Mouse (Mus musculus): ENCODE measurements around the gene Kcp. TPM values are rescaled to one million over a fixed set of nuclear protein-coding genes. Genes with fewer than 3 reads are reported as not detected.
A peak's percentile ranks its signal among the peaks of the same experiment; 100 is the strongest.

Gene Kcp
- polyA plus RNA-seq, 1 experiment from 2014 or later, result 16.9 TPM

DNA sequence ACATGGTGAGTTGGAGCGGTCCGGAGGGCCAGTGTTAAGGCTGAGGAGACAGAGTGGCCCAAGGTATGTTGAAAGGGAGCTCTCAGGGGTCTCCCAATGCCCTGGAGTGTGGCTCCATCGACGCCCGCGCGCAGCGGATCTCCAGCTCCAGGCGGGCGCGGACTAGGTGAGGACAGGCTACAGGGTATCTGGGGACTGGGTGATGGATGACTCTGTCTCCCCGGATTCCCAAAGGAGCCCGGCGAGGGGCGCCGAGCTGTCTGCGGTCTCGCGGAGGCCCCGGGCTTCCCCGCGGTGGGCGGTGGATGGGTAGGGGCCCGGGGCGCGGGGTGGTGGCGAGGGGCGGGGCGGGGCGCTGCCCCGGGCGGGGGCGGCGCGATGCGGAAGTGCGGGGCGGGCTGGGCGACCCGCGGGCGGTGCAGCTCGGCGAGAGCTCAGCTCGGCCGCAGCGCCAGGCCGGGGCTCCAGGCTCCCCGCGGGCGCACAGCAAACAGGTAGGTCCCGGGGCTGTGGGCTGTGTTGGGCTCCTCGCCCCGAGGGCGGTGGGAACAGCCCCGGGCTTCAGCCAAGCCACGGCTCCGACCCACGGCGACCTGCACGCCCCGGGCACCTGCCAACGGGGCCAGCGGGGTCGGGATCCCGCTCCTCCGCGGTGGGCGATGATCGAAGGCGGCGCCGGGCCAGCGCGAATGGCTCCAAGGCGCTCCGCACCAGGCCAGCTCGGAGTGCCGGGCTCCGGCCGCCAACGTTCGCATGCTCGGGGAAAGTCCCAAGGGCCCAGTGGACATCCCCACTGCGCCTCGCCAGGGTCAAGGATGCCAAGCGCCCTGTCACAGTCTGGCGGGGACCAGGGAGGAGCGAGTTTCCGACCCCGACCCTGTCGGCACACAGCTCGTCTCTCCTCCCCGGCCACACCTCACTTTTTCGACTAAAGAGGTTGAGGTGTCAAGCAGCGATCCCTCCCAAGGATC is 18.8 kb upstream of the Kcp start, which contains the start of gene Irf5:
TSS of gene Irf5 (plus strand) at position 345 of the 971 bp plus-strand sequence.
- Histone ChIP-seq H3K36me3 (ENCODE audit: control insufficient read depth, insufficient read depth, low read length) (no peaks in the 10 kb centered on the region), H3K9me3 (replicated peaks; ENCODE audit: control insufficient read depth, low read length) (peaks cover 4% of the 10 kb centered on the region; the same call in 1 of the 2 replicates), H3K4me2 (ENCODE audit: low read depth, low read length) (peak within 1 kb of the TSS; percentile 99), H3K4me3 (replicated peaks; ENCODE audit: low read length) (peak within 1 kb of the TSS; percentile 66), H3K27ac (ENCODE audit: low read length) (no peak within 1 kb of the TSS; the same call in 1 of the 2 replicates), H3K9ac (ENCODE audit: low read length) (peak within 1 kb of the TSS; percentile 77), H3K27me3 (ENCODE audit: control insufficient read depth, insufficient read depth, low read length) (peaks cover 18% of the 10 kb centered on the region), H3K4me1 (ENCODE audit: control insufficient read depth, insufficient read depth, low read length) (peaks cover 38% of the 10 kb centered on the region)
- ATAC-seq (ENCODE audit: insufficient read depth, low FRiP score), result peak; percentile 35; the same call in 1 of the 2 replicates
- 1% methylated on average over 79 of the region's 96 CpGs for WGBS

- ATAC-seq (ENCODE audit: insufficient read depth, low FRiP score), result no peak
- H3K36me3 ChIP-seq (ENCODE audit: control insufficient read depth, insufficient read depth, low read length), result no peaks in the 10 kb centered on the region
- H3K27ac ChIP-seq (ENCODE audit: low read length), result no peak overlapping the region
- H3K27me3 ChIP-seq (ENCODE audit: control insufficient read depth, insufficient read depth, low read length), result peaks cover 18% of the 10 kb centered on the region
- H3K4me3 ChIP-seq (replicated peaks; ENCODE audit: low read length), result no peak overlapping the region
- peaks cover 4% of the 10 kb centered on the region; the same call in 1 of the 2 replicates for H3K9me3 ChIP-seq (replicated peaks; ENCODE audit: control insufficient read depth, low read length)
- H3K4me2 ChIP-seq (ENCODE audit: low read depth, low read length), result no peak overlapping the region
- peaks cover 38% of the 10 kb centered on the region for H3K4me1 ChIP-seq (ENCODE audit: control insufficient read depth, insufficient read depth, low read length)
- H3K9ac ChIP-seq (ENCODE audit: low read length), result no peak overlapping the region
- WGBS, result 73% methylated on average over 6 of the region's 6 CpGs
These were observed 17.5 kb upstream of the Kcp start for GRCm38 (mm10) chr6:29525256-29525655.

- Histone ChIP-seq H3K4me3 (replicated peaks; ENCODE audit: low read length) (no peak overlapping the region), H3K27ac (ENCODE audit: low read length) (peak overlapping the region; percentile 56; the same call in 1 of the 2 replicates), H3K4me1 (ENCODE audit: control insufficient read depth, insufficient read depth, low read length) (peaks cover 28% of the 10 kb centered on the region), H3K4me2 (ENCODE audit: low read depth, low read length) (no peak overlapping the region), H3K9ac (ENCODE audit: low read length) (no peak overlapping the region), H3K27me3 (ENCODE audit: control insufficient read depth, insufficient read depth, low read length) (peaks cover 18% of the 10 kb centered on the region), H3K9me3 (replicated peaks; ENCODE audit: control insufficient read depth, low read length) (peaks cover 4% of the 10 kb centered on the region; the same call in 1 of the 2 replicates), H3K36me3 (ENCODE audit: control insufficient read depth, insufficient read depth, low read length) (no peaks in the 10 kb centered on the region)
- WGBS, result 33% methylated on average over 6 of the region's 6 CpGs
- peak; percentile 62; the same call in 1 of the 2 replicates for ATAC-seq (ENCODE audit: insufficient read depth, low FRiP score)
These were observed 16.3 kb upstream of the Kcp start for GRCm38 (mm10) chr6:29524034-29524489.

- 64% methylated on average over 12 of the region's 12 CpGs for WGBS
- Histone ChIP-seq H3K27me3 (ENCODE audit: control insufficient read depth, insufficient read depth, low read length) (peaks cover 18% of the 10 kb centered on the region), H3K4me1 (ENCODE audit: control insufficient read depth, insufficient read depth, low read length) (peaks cover 24% of the 10 kb centered on the region), H3K4me3 (replicated peaks; ENCODE audit: low read length) (no peak overlapping the region), H3K9me3 (replicated peaks; ENCODE audit: control insufficient read depth, low read length) (peaks cover 4% of the 10 kb centered on the region; the same call in 1 of the 2 replicates), H3K27ac (ENCODE audit: low read length) (peak overlapping the region; percentile 56), H3K9ac (ENCODE audit: low read length) (no peak overlapping the region), H3K36me3 (ENCODE audit: control insufficient read depth, insufficient read depth, low read length) (no peaks in the 10 kb centered on the region), H3K4me2 (ENCODE audit: low read depth, low read length) (no peak overlapping the region)
- no peak for ATAC-seq (ENCODE audit: insufficient read depth, low FRiP score)
These were observed 15.7 kb upstream of the Kcp start for GRCm38 (mm10) chr6:29523301-29524033.

- ATAC-seq (ENCODE audit: insufficient read depth, low FRiP score), result no peak
- H3K27ac ChIP-seq (ENCODE audit: low read length), result peak overlapping the region; percentile 56
These were observed 15.0 kb upstream of the Kcp start for GRCm38 (mm10) chr6:29522626-29523300.

DNA sequence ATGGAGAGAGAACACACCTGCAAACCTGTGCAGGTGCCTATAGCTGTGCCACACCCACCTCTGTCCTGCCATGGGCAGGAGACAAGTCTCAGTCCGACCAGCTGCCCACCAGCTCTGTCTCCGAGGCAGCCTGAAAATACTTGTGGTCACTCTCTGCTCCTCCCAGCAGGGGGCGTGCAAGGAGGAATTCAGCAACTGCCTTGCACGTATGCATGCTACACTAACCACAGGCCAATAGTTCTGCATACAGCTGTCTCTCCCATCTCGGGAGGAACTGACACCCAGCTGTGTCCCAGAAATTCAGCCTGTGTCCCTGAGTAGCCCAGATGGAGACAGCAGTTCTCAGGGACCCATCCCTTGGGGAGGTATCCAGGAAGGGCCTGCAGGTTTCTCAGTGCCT is 9.4 kb upstream of the Kcp start:
- 5% methylated on average over 5 of the region's 5 CpGs for WGBS
- no peak for ATAC-seq (ENCODE audit: insufficient read depth, low FRiP score)
- Histone ChIP-seq H3K27ac (ENCODE audit: low read length) (no peak overlapping the region), H3K9ac (ENCODE audit: low read length) (no peak overlapping the region), H3K9me3 (replicated peaks; ENCODE audit: control insufficient read depth, low read length) (no peaks in the 10 kb centered on the region), H3K27me3 (ENCODE audit: control insufficient read depth, insufficient read depth, low read length) (no peaks in the 10 kb centered on the region), H3K4me2 (ENCODE audit: low read depth, low read length) (no peak overlapping the region), H3K4me1 (ENCODE audit: control insufficient read depth, insufficient read depth, low read length) (peaks cover 10% of the 10 kb centered on the region; the same call in 1 of the 2 replicates), H3K36me3 (ENCODE audit: control insufficient read depth, insufficient read depth, low read length) (no peaks in the 10 kb centered on the region), H3K4me3 (replicated peaks; ENCODE audit: low read length) (no peak overlapping the region)

More at GRCm38 (mm10) chr6:29522626-29523300, 15.0 kb upstream of the Kcp start:
- Histone ChIP-seq H3K4me3 (replicated peaks; ENCODE audit: low read length) (no peak overlapping the region), H3K4me2 (ENCODE audit: low read depth, low read length) (no peak overlapping the region), H3K9me3 (replicated peaks; ENCODE audit: control insufficient read depth, low read length) (peaks cover 4% of the 10 kb centered on the region; the same call in 1 of the 2 replicates), H3K4me1 (ENCODE audit: control insufficient read depth, insufficient read depth, low read length) (peaks cover 17% of the 10 kb centered on the region), H3K27me3 (ENCODE audit: control insufficient read depth, insufficient read depth, low read length) (peaks cover 14% of the 10 kb centered on the region), H3K36me3 (ENCODE audit: control insufficient read depth, insufficient read depth, low read length) (no peaks in the 10 kb centered on the region), H3K9ac (ENCODE audit: low read length) (no peak overlapping the region)
- WGBS, result 47% methylated on average over 6 of the region's 6 CpGs

DNA sequence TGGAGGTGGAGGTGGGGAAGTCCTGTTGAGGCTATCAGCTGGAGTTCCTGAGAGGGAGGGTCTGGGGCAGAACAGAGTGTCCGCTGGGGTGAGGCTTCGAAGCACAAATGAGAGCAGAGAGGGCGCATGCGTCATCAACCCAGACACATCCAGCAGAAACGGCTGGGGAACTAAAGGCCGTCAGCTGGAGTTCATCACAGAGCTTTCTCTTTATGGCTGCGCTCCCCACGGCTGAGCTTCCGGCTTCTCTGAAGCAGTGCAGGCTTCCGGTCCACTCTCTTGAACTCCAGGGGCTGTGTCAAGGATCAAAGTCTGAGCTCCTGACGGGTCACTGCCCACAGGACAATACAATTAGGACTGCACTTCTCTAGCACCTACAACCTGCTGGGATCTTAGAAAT is 5.5 kb upstream of the Kcp start:
- H3K4me2 ChIP-seq (ENCODE audit: low read depth, low read length), result peak overlapping the region; percentile 48
- peak overlapping the region; percentile 27 for H3K4me3 ChIP-seq (replicated peaks; ENCODE audit: low read length)
- H3K27me3 ChIP-seq (ENCODE audit: control insufficient read depth, insufficient read depth, low read length), result no peaks in the 10 kb centered on the region
- peak; percentile 85 for ATAC-seq (ENCODE audit: insufficient read depth, low FRiP score)
- WGBS, result 1% methylated on average over 11 of the region's 11 CpGs
- H3K9ac ChIP-seq (ENCODE audit: low read length), result peak overlapping the region; percentile 60
- H3K9me3 ChIP-seq (replicated peaks; ENCODE audit: control insufficient read depth, low read length), result no peaks in the 10 kb centered on the region
- H3K4me1 ChIP-seq (ENCODE audit: control insufficient read depth, insufficient read depth, low read length), result peaks cover 15% of the 10 kb centered on the region
- H3K27ac ChIP-seq (ENCODE audit: low read length), result peak overlapping the region; percentile 46; the same call in 1 of the 2 replicates
- no peaks in the 10 kb centered on the region for H3K36me3 ChIP-seq (ENCODE audit: control insufficient read depth, insufficient read depth, low read length)

- no peak overlapping the region for H3K4me3 ChIP-seq (replicated peaks; ENCODE audit: low read length)
- peak overlapping the region; percentile 37 for H3K27ac ChIP-seq (ENCODE audit: low read length)
- H3K9me3 ChIP-seq (replicated peaks; ENCODE audit: control insufficient read depth, low read length), result no peaks in the 10 kb centered on the region
- H3K36me3 ChIP-seq (ENCODE audit: control insufficient read depth, insufficient read depth, low read length), result no peaks in the 10 kb centered on the region
- peak overlapping the region; percentile 10; the same call in 1 of the 2 replicates for H3K9ac ChIP-seq (ENCODE audit: low read length)
- no peak for ATAC-seq (ENCODE audit: insufficient read depth, low FRiP score)
- WGBS, result 19% methylated on average over 2 of the region's 2 CpGs
- no peak overlapping the region for H3K4me2 ChIP-seq (ENCODE audit: low read depth, low read length)
- peaks cover 27% of the 10 kb centered on the region for H3K4me1 ChIP-seq (ENCODE audit: control insufficient read depth, insufficient read depth, low read length)
- no peaks in the 10 kb centered on the region for H3K27me3 ChIP-seq (ENCODE audit: control insufficient read depth, insufficient read depth, low read length)
These were observed 1.3 kb upstream of the Kcp start for GRCm38 (mm10) chr6:29509086-29509485.
